Mouse (Mus musculus) layer of hippocampus, postnatal 14 days (tissue): Measurements from ENCODE around the gene Idua. TPM values are rescaled to one million over a fixed set of nuclear protein-coding genes. Genes with fewer than 3 reads are reported as not detected.
"Not testable (repeated sequence)": the region's sequence is repeated elsewhere in the genome, so short reads cannot be mapped to it uniquely, and the experiment has no call there.

ENCODE experiments used
- DNase-seq, 2 experiments: peaks; one replicate each; pipeline ENCODE4 v3.0.0; 2021 to 2022; ENCODE audit warnings: low spot score in 2 of 2, mixed read lengths in 1 of 2
- long read RNA-seq, 2 experiments: library from polyadenylated mRNA; stranded (forward); transcript quantifications; one replicate each; pipeline ENCODE4 v2.0.0; 2021
- total RNA-seq, 2 experiments: library from RNA; stranded (reverse); gene quantifications; 2 replicates each; pipeline ENCODE4 v1.2.3; 2021

Gene Idua
- total RNA-seq = 10 to 100 TPM; 10.1 to 10.9 TPM
- long read RNA-seq, experiment 1, partial matches to known transcripts = 0 of 4 reads
- long read RNA-seq, experiment 1, other reads (novel, unspliced or antisense) = 2 of 4 reads
- long read RNA-seq, experiment 2, partial matches to known transcripts = 3 of 9 reads
- long read RNA-seq, experiment 2, other reads (novel, unspliced or antisense) = 5 of 9 reads

DNA sequence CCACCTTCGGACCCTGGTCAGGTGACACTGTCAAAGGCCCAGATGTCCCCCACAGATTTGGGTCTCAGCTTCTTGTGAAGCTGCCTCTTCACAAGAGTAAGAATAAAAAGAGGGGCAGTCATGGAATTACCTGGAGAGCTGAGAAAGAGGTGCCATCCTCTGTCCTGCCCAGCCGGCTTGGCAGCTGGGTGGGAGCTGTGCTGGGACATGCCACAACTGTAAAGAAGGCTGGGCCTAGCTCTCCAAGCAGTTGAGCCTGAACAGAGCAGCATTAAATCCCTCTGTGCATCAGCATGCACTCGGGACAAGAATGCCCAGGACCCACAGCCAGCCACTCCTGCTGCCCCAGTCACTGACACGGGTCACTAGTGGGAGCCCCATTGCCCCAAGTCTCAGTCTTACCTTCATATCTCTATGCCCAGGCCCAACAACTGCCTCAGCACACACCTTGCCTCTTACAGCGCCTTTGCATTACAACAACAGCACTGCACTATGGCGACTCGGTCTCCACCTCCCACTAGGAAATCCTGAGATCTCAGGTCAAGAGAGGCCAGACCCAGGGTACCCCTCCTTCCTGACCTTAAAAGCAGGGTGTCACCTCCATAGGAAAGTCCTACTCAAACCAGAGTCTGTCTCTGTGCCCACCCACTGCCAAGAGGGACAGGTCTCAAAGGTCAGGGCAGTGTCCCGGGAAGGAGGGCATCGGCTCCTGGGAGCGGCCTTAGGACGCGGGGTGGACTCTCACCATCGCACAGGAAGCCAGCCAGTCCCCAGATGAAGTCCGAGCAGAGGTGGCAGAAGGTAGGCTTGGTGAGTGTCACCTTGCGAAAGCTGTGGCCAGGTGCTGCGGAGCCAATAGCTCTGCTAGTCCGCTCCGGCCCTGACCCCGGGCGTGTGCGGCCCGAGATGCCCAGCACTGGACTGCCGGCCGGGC, at the start of gene Idua:
Gene Idua, plus strand, starts transcription at position 634 of the 934 bp plus-strand sequence.
- DNase-seq = no peak

DNA sequence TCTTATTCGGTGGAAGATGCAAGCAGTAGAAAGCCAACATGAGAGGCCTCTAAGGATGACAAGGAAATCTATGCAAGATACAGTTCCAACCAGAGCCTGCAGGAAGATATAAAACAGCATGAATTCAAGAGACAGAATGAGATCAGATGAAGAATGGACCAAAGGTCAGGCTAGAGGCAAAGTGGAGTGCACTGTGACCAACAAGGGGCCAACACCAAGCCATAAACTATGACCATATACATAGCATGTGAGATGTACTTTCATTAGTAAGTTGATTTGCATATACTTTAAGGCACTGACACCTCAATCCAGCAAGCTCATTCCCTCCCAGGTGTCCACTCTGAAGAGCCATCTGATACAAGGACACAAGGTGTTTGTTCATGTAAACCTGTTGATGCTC, 49.7 kb upstream of the Idua start:
- DNase-seq = no peak

DNA sequence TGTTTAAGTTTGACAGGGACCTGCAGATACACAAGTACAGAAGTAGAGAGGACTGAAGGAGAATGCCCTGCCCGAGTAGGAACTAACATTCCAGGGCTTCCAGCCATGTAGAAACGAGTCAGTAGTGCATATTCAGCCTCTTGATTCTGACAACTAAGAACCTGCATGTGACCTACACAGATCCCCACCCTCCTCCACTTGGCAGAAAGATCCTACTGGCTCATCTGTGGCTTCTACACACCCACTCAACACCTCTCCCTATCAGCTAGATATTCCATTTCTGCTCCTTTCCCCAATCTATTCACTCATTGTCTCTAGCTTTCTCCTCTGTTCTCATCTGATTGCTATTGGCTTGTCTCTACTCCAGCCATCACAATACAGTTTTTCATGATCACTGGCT, 38.3 kb upstream of the Idua start:
- DNase-seq = no peak

DNA sequence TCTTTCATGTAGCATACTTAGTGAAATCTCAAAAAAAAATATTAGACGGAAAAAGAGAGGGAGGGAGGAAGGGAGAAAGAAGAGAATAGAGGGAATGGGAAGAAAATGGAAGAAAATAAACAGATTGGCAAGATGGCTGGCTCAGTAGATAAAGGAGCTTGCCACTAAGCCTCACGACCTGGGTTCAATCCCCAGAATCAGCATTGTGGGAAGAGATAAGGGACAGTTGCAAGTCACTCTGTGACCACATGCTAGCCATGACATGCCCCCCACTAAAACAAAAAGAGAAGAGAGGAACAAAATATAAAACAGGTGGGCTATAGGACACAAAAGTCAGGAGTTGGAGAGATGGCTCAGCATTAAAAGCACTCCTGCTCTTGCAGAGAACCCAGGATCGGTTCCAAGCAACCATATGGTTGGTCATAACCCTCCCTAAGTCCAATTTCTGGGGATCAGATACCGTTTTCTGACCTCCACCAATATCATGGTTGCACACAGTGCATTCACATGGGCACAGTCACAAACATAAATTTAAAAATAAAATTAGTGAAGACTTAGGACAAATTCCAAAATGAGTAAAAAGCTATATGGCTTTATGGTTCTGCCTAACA, 34.0 kb upstream of the Idua start:
- no peak for DNase-seq

DNA sequence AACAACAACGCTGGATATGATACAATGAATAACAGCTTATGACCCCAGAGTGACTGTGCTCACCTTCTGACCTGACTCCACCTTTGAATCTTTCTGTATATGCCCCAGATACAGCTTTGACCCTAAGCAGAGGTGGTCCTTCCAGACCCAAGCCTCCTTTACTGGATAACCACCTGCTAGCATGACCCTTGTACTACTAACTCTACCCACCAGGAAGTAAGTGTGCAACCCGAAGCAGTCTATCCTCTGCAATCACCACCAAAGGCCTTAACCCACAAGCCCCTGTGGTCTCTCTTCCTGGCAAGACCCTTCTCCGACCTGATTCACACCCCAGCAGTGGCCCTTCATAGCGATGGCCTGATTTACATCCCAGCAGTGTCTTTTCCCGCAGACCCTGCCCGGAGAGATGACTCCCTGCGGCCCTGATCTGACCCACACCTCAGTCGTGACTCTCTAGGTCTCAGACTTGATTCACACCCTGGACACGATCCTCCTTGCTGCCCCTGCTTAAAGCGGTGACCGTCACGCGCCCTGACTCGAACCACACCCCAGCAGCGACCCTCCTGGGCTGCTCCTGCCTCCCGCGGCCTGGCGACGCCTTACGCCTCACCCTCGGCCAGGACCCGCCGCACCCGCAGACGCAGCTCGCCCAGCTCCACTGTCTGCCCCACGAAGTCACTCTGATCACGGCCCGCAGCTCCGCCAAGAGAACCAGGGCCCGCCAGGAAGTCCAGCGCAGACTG, 31.1 kb upstream of the Idua start:
- DNase-seq = no peak

DNA sequence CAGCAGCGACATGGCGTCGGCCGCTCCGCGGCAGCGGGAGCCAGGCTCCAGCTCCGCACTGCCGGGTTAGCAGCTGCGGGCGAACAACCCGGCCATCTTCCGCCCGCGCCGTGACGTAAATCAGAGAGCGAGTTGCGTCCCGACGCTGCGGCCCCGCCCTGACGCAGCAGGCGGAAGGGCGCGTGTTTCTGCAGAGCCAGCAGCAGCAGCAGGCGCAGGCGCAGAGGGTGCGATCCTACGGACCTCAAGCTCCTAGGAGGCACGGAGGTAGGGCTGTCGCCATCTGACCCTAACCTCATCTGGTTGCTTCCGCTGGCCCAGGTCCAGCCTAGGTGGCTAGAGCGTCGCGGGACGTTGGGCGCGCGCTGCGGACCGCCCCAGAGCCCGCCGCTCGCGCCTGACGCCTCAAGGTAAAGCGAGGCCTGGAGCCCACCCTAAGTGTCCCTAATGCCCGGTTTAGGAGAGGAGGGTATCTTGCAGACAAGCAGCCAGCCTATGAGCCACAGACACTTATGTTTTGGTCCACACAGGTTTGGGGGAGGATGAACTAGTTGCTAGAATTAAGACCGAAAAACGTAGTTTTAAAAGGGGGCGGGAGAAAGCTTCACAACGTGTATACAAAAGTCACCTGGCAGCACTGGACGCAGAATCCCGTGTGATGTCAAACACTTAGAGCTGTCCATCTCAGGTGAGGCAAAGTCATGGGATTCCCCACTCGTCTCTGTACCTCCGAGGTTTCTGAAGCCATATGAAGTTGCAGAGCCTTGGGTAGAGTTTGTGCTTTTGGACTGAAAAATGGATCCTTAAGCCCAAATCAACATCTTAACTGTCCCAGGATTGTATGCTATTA, 30.3 kb upstream of the Idua start, which contains the start of the genes Gak and Tmem175:
Gene Gak, minus strand, starts transcription at position 122 of the 850 bp plus-strand sequence.
Gene Tmem175, plus strand, starts transcription at position 137 of the 850 bp plus-strand sequence.
- DNase-seq = peak; percentile 89 to 93

DNA sequence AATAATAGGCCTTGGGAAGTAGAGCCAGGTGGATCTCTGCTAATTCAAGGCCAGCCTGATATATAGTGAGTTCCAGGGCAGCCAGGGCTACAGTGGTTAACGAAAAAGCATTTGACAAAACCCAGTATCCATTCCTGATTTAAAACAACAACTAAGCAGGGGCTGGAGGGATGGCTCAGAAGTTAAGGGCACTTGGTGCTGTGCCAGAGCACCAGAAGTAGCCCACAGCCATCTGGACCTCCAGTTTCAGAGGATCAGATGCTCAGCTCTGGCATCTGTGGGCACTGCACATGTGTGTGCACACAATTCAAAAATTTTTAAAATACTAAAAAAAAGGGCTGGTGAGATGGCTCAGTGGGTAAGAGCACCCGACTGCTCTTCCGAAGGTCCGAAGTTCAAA, 26.5 kb upstream of the Idua start:
- DNase-seq = no peak

DNA sequence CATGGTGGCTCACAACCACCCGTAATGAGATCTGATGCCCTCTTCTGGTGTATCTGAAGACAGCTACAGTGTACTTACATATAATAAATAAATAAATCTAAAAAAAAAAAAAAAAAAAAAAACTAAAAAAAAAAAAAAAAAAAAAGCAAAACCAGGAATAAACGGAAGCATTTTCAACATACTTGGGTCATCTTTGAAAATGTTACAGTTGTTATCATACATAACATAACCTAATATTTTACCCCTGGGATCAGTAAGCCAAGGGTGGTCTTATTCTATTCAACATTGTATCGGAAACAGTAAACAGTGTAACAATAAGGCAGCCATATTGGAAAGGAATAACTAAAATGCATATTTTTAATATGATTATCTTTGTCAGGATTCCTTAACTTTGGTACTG, 26.0 kb upstream of the Idua start:
- not testable (repeated sequence) for DNase-seq

DNA sequence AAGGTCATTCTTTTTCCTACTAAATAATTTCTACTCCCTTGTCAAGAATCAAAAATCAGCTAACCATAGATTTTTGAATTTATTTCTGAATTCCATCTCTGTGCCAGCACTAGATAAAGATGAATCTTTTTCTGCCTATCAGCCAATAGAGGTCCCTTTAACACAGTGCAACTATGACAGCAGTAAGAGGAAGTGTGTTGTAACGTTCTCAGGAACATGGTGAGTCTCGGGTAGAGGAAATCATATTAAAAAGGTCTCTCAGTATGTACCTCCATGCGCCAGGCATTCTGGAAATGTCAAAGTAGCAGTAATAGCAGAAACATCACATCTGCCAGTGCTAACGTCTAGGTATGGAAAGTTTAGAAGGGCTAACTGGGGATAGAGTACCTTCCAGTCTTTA, 24.0 kb upstream of the Idua start:
- no peak for DNase-seq

DNA sequence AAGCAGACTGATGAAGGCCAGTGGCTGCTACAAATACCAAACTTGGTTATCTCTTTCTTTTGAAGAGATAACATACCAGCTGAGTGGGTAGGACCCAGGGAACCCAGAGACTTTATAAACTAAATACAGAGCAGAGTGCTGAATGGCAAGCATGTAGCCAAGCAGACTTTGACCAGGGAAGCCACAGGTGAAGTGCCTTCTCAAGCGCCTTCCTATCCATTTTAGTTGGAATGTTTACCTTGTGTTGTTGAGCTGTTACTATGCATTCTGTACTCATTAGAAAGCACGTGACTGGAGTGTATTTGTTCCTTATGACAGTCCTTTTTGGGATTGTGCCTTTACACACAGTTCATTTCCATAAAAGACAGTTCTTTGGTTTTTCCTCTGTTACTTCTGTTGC, 16.5 kb upstream of the Idua start:
- DNase-seq = no peak

DNA sequence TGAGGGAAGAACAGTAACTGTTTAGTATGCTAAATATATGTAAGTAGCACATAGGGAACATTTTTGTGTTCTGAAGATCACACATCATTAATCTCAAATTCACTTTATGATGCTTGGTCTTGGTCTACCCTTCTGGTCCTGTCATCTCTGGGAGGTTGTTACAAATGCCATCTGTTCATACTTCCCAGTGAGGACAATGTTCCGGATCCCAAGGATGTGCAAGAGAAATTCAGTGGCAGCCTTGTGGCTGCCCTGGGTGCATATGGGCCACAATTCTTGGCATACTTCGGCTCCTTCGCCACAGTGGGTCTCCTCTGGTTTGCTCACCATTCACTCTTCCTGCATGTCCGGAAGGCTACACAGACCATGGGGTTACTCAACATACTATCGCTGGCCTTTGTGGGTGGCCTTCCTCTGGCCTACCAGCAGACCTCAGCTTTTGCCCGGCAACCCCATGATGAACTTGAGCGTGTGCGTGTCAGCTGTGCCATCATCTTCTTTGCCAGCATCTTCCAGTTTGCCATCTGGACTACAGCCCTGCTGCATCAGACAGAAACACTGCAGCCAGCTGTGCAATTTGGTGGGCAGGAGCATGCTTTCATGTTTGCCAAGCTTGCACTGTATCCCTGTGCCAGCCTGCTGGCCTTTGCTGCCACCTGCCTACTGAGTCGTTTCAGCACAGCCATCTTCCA, 14.3 kb upstream of the Idua start:
- DNase-seq = peak; percentile 24 to 49

DNA sequence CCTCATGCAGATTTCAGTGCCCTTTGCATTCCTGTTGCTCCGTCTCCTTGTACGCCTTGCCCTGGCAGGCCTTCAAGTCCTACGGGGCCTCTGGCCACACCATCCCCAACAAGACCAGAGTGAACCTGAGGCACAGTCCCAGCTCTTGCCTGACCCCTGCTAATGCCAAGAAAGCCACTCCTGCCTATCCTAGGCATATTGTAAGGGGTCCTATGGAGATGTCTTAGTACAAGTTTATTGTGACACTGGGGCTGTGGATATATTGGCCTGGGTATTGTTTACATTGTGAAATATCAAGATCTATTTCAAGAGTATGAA, 13.8 kb upstream of the Idua start:
- DNase-seq = no peak

DNA sequence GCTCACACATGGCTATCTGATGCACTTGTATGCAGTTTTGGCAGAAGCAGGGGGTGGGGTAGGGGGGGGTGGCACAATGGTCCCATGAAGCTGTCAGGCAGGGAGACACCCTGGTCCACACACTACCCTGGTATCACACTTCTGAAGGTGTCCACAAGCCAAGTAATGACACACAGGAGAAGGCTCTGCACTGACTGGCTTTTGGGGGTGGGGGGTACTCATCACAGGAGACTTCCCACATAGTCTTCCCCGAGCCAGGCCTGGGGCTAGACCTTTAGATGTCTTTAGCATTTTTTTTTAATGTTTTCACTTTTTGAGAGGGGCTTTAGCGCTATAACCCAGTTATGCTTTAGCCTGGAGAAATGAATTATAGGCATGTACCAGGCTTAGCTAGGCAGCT, 12.8 kb upstream of the Idua start:
- DNase-seq = no peak

DNA sequence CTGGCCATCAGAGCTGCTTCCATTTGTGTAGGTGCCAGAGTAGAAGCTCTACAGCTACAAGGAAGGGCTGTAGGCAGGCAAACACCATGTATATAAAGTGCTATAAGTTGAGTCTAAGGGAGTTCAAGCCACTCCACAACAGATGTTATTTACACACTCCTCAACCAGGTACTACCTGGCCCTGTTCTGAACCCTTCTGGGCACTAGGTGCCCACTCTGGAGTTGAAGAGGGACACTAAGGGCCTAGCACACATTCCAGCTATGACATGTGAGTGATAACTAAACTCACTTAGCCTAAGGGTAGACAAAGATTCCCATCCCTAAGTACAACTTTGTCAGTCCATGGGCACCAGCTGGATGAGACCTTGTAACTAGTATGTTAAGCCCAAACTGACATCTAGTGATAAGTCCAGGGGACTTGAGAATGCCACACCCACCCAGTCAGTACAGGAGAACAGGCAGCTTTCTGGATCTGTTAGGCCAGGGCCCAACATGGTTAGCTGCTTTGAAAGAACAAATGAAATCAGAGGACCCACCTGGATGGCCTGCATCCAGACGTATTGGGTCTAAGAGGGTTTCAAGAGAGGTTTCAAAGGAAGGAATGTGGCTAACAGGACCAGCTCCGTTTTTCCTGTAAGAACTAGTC, 12.2 kb upstream of the Idua start:
- no peak for DNase-seq

DNA sequence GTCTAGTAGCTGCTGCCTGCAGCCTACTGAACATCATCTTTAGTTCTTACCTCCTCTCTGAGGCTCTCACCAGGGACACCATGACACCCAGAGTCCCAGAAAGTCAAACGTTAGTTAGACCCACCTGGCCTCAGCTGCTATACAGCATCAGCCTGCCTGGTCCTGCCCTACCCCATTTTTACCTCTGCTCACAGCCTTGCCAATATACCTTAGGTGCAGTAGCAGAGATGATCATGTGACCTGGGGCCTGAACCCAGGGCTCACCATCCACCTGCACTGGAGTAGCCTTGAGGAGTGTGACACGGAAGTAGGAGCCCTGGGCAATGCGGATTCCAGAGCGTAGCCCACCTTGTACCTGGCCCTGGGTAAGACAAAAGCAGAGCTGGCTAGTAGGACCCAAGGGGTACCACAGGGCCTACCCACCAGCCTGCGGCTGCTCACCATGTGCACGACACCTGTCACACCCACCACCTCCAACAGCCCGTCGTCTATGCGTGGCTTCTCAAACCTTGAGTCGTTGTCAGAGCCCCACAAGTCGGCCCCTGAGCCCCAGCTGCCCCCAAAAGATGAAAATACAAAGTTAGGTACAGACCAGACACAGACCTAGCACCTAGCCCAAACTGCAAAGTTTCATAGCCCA, 11.1 kb upstream of the Idua start:
- no peak for DNase-seq

DNA sequence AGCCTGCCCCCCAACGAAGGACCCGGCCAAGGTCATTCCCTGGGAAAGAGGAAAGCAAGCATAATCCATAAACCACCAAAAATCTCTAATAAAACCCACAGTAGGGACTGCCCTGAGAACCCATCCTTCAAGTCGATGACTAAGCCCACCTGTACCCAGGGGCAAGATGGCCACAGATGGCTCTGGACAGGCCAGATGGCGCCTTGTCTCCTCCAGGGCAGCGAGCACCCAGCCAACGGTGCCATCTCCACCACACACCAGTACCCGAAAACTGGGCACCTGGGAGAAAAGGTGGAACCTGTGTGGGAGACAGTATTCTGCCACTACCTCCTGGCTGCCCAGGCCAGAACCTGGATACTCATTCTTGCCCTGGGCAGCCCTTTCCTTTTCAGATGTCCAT, 9.8 kb upstream of the Idua start:
- no peak for DNase-seq

DNA sequence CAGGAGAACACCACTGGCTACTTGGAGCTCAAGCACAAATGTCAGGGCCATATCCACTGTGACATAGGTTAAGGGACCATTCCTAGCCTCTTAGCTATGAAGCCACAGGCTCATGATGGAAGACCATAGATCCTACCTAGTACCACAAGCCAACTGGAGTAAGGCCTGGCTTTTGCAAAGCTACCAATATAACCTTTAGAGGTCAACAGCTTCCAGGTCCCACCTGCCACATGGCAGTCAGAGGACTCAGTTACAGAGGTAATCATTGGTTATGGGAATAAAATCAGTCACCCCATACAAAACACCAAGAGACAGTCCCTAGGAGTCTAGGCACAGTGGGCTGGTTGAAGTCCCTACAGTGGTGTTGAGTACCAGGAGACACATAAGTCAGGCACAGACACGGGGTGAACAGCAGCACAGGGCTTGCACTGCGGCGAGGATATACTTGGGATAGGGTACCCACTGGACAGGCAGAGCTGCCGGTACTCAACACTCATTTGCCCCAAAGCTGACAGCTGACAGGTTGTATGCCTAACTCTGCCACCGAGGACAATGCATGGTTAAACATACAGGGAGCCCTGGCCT, 8.9 kb upstream of the Idua start:
- DNase-seq = no peak

DNA sequence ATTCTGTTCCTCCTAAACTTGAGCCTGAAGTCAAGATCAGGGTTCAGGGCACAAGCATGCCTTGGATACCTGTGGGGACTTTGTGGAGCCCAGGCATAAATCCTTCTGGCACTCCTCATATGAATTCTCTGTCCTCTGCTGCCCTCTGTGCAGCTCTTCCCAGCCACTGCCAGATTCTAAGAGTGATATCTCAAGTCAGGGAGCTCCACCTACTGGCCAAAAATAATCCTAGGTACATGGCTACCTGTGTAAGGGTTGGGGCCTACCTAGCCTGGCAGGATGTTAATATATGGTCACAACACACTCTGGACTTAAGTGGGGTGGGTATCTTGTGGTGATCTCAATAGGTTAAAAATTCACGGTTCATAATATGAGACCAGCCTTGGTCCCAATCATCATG, 8.3 kb upstream of the Idua start:
- DNase-seq = peak in 1 of 2 experiments; percentile 64

DNA sequence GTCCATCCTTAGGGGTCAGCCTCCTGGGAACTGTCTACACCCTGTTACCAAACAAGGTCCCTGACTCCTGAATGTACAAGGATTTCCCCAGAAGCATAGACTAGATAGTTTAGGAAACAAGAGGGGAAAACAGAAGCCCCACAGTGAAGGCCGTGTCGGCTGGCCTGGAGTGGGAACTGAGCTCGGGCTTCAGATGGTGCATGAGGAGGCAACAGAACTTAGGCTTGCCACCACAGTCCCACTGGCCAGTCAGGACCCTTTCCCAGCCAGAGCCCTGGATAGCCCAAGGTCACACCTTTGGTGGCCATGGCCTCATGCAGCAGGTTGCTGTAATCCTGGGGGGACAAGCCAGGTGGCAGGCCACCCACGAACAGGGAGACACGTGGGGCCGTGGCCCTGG, 6.8 kb upstream of the Idua start:
- DNase-seq = no peak
